Mouse (Mus musculus): ENCODE results near the gene Man1c1. TPM values are rescaled to one million over a fixed set of nuclear protein-coding genes. Genes with fewer than 3 reads are reported as not detected.

Gene Man1c1
- polyA plus RNA-seq, 1 experiment from 2014 or later = 3.8 TPM

DNA sequence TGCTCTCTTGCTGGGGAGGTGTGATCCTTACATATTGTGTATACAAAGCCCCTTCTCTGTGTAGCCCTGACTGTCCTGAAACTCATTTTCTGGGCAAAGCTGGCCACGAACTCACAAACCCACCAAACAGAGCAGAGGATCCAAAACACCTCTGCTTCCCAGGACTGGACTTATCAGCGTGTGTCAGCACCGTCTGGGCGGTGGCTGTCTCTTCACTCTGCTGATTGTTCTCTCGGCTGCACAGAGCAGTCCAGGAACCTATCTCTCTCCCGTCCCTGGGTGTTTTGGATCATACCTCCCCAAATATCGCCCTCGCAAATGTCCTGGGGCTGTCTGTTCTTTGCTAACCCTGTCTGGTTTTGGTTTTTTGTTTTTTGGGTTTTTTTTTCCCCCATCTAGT is 15.4 kb upstream of the Man1c1 start:
- H3K27ac ChIP-seq = no peak overlapping the region
- 79% methylated on average over 8 of the region's 8 CpGs for WGBS
- H3K9me3 ChIP-seq = no peaks in the 10 kb centered on the region
- no peak overlapping the region for H3K4me3 ChIP-seq
- H3K4me2 ChIP-seq = no peak overlapping the region
- no peaks in the 10 kb centered on the region for H3K36me3 ChIP-seq (replicated peaks)
- H3K9ac ChIP-seq = no peak overlapping the region
- no peaks in the 10 kb centered on the region for H3K4me1 ChIP-seq
- no peak for ATAC-seq (replicated peaks)
- H3K27me3 ChIP-seq (replicated peaks) = no peaks in the 10 kb centered on the region

DNA sequence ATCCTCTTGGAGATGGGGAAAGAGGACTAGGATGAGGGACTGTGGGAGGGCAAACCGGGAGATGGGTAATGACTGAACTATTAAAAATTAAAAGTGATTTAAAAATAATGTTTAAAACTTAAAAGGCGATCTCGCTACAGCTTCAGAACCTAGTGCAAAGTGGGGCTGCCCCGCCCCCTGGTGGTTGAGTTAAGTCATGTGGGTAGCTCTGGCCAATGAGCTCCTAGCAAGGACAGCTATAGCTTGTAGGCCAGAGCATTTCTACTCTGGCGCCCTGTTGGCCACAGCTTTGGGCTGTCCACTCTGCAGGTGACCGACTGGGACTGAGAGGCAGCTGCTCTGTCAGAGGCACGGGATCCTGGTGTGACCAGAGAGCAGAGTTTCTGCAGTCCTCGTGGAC is 9.8 kb upstream of the Man1c1 start:
- no peaks in the 10 kb centered on the region for H3K36me3 ChIP-seq (replicated peaks)
- H3K4me2 ChIP-seq = peak overlapping the region; percentile 40
- H3K9ac ChIP-seq = no peak overlapping the region
- H3K4me3 ChIP-seq = no peak overlapping the region; the same call in 1 of the 2 replicates
- H3K27me3 ChIP-seq (replicated peaks) = no peaks in the 10 kb centered on the region
- ATAC-seq (replicated peaks) = peak; percentile 90
- 4% methylated on average over 8 of the region's 8 CpGs for WGBS
- 0 out of 2 replicates have a peak, but pooled peaks cover 2% of the 10 kb centered on the region for H3K4me1 ChIP-seq
- H3K27ac ChIP-seq = no peak overlapping the region
- no peaks in the 10 kb centered on the region for H3K9me3 ChIP-seq

DNA sequence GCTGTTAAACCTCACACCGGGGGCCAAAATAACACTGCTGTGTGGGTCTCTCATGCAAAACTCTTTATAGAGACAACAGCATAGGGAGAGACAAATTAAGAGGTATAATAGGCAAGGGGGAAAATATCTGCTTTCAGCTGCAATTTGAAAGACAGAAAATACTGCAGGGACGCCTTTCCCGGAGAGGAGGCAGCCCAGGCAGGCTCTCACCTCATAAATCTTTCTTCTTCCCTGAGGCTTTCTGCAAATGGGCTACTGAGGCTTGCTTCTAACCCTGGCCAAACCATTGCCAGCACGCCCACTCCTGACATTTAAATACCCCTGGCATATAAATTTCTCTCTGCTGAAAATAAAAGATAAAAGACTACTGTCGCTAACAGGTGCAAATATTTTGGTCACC is 1.2 kb upstream of the Man1c1 start:
- 59% methylated on average over 5 of the region's 5 CpGs for WGBS
- peak overlapping the region; percentile 91 for H3K4me2 ChIP-seq
- H3K27ac ChIP-seq = 0 out of 2 replicates have a peak overlapping the region, but pooled peaks have one; percentile 18
- H3K4me3 ChIP-seq = peak overlapping the region; percentile 68; the same call in 1 of the 2 replicates
- H3K9ac ChIP-seq = no peak overlapping the region
- H3K27me3 ChIP-seq (replicated peaks) = peaks cover 7% of the 10 kb centered on the region; the same call in 1 of the 2 replicates
- H3K36me3 ChIP-seq (replicated peaks) = no peaks in the 10 kb centered on the region
- ATAC-seq (replicated peaks) = no peak
- peaks cover 38% of the 10 kb centered on the region for H3K4me1 ChIP-seq
- no peaks in the 10 kb centered on the region for H3K9me3 ChIP-seq

DNA sequence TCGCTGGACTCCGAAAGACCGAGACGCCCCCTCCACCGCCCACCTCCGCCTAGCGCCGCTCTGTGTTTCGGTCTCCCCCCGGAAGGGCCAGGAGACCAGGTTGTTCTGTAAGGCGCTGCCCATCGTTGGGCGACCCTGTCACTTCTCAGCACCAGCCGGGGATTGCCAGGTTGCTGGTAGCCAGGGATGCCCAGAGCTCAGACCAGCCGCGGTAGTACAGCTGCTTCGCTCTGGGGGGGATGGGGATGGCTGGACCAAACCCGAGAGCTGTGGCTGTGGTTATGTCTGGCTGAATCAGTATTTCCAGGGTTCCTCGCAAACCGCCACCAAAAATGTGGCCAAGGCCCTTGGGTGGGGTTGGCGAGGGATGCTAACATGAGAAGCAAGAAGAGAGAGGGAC is 500 bp upstream of the Man1c1 start:
- Histone ChIP-seq H3K4me2 (peak overlapping the region; percentile 91), H3K27me3 (replicated peaks) (peaks cover 7% of the 10 kb centered on the region; the same call in 1 of the 2 replicates), H3K4me1 (peaks cover 38% of the 10 kb centered on the region), H3K36me3 (replicated peaks) (no peaks in the 10 kb centered on the region), H3K9ac (peak overlapping the region; percentile 63), H3K9me3 (no peaks in the 10 kb centered on the region), H3K4me3 (peak overlapping the region; percentile 68), H3K27ac (peak overlapping the region; percentile 78)
- ATAC-seq (replicated peaks) = no peak
- under 1% methylated on average over 21 of the region's 21 CpGs for WGBS

DNA sequence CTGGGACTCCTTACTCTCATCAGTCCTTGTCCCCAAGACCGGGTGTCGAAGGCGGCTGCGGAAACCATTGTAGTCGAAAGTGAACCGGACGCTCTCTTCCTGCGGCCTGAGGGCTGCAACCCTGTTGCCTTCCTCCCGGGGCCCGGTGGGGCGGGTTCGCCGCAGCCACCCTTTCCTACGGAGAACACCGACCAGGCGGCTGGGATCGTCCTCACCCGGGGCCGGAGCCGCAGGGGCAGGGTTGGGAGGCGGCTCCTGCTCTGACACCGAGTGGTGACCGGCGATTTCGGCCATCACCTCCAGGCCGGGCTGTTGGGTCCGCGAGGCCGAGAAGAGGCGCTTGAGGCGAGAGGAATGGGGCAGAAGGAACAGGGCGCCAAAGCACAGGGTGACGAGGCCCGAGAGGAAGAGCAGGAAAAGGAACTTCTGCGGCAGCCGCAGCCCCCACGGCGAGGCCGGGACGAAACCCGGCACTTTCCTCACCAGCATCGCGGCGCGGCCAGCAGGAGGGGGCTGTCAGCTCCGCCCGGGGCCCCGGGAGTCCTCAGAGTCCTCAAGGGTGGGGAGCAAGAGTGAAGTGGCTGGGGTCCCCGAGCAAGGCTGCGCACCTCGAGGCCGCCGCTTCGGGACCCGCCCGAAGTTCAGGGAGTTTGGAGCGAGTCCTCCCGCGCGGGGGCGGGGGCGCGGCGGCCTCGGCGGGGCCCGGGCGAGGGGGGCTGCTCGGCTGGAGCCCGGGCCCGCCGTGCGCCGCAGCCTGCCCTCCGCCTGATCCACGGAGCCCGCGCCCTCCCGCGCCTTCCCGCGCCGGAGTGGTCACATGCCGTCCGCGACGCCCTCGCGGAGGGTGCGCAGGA is 882 bp downstream of the Man1c1 start:
- Histone ChIP-seq H3K9me3 (no peaks in the 10 kb centered on the region), H3K9ac (peak overlapping the region; percentile 54), H3K4me3 (peak overlapping the region; percentile 68), H3K36me3 (replicated peaks) (no peaks in the 10 kb centered on the region), H3K4me2 (peak overlapping the region; percentile 91), H3K4me1 (peaks cover 38% of the 10 kb centered on the region), H3K27ac (peak overlapping the region; percentile 78; the same call in 1 of the 2 replicates), H3K27me3 (replicated peaks) (peaks cover 7% of the 10 kb centered on the region; the same call in 1 of the 2 replicates)
- ATAC-seq (replicated peaks) = no peak; the same call in 1 of the 2 replicates
- 1% methylated on average over 58 of the region's 90 CpGs for WGBS

DNA sequence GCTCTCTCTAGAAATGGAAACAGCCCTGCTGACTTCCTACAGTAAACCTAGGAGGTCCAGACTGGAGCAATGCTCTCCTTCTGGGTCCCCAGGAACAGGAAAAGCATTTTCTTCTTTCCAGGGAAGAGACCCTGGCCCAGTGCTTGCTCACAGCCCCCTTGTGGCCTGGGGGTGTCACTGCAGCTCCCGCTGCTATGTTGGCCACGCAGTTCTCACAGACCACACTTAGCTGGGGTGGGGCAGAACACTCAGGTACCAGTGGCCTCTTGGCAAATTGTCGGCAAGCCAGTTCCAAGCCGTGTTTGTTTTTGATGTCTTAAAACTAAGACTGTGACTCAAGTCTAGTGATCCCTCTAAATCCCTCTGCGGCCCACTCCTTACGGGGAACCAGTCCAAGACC is 2.2 kb downstream of the Man1c1 start:
- no peak overlapping the region for H3K9ac ChIP-seq
- H3K27me3 ChIP-seq (replicated peaks) = peaks cover 7% of the 10 kb centered on the region; the same call in 1 of the 2 replicates
- H3K4me3 ChIP-seq = peak overlapping the region; percentile 68
- peaks cover 38% of the 10 kb centered on the region for H3K4me1 ChIP-seq
- peak overlapping the region; percentile 91 for H3K4me2 ChIP-seq
- ATAC-seq (replicated peaks) = no peak
- WGBS = 35% methylated on average over 6 of the region's 6 CpGs
- no peaks in the 10 kb centered on the region for H3K36me3 ChIP-seq (replicated peaks)
- no peak overlapping the region for H3K27ac ChIP-seq
- H3K9me3 ChIP-seq = no peaks in the 10 kb centered on the region

DNA sequence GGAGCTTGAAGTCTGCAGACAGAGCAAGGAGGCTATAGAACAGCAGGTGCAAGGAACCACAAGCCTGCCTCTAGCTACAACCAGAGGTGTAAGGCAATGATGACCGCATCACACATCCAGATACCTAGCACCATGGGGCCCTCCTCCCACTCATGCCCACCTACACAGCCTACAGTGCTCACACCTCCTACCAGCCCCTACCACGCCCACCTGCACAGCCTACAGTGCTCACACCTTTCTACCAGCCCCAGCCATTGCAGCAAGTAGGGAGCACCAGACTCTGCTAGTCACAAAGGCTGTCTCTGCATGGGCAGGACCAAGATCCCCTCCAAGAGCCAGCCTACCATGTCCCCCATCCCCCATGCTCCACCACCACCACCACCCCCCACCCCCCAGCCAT is 3.2 kb downstream of the Man1c1 start:
- Histone ChIP-seq H3K4me2 (peak overlapping the region; percentile 91; the same call in 1 of the 2 replicates), H3K36me3 (replicated peaks) (no peaks in the 10 kb centered on the region), H3K27ac (no peak overlapping the region), H3K4me1 (peaks cover 38% of the 10 kb centered on the region), H3K27me3 (replicated peaks) (peaks cover 7% of the 10 kb centered on the region; the same call in 1 of the 2 replicates), H3K9me3 (no peaks in the 10 kb centered on the region), H3K4me3 (no peak overlapping the region), H3K9ac (no peak overlapping the region)
- no peak for ATAC-seq (replicated peaks)
- WGBS = 83% methylated on average over 2 of the region's 2 CpGs

DNA sequence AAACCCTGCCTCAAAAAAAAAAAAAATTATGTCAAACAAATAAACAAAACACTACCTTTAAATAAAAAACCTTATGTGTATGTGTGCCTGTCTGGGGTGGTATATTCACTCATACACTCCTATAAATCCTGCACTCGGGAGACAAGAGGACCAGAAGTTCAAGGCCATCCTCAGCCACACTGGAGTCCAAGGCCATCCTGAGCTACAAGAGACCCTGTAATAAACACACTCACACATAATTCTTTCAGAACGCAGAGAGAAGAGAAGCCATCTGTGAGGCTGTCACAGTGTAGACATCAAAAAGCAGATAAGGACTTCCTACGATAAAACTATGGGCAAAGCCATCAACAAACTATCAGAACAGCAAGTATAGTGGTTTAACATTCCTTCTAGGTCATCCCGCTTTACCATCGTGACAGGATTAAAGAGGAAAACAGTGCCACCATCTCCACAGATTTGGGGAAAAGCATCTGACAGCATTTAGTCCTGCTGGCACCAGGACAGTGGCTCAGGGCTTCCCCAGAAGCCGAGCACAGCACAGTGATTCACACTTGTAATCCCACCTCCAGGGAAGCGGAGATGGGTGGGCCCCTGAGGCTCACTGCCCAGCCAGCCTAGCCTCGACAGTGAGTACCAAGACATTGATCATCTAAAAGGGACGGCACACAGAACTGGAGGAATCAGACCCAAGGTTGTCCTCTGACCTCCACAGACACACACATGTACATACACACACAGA is 10.7 kb downstream of the Man1c1 start:
- Histone ChIP-seq H3K4me3 (no peak overlapping the region), H3K27ac (no peak overlapping the region), H3K4me1 (no peaks in the 10 kb centered on the region), H3K36me3 (replicated peaks) (no peaks in the 10 kb centered on the region), H3K9ac (no peak overlapping the region), H3K27me3 (replicated peaks) (no peaks in the 10 kb centered on the region), H3K9me3 (0 out of 2 replicates have a peak, but pooled peaks cover 4% of the 10 kb centered on the region), H3K4me2 (no peak overlapping the region)
- WGBS = 74% methylated on average over 9 of the region's 9 CpGs
- ATAC-seq (replicated peaks) = no peak

DNA sequence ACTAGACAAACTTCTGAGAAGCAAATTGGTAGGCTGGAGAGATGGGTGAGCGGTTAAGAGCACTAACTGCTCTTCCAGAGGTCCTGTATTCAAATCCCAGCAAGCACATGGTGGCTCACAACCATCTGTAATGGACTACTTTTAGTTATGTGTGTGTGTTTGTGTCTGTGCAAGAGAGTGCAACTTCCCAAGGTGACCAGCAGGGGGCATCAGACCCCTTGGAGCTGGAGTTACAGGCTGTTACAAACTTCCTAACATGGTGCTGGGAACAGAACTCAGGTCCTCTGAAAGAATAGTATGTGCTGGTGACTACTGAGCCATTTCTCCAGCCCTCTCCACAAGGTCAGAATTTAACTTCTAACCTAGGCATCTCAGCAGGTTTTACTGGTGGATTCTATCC is 11.7 kb downstream of the Man1c1 start:
- no peak overlapping the region for H3K27ac ChIP-seq
- H3K4me1 ChIP-seq = no peaks in the 10 kb centered on the region
- no peak for ATAC-seq (replicated peaks)
- H3K4me2 ChIP-seq = no peak overlapping the region
- H3K9ac ChIP-seq = no peak overlapping the region
- H3K9me3 ChIP-seq = 0 out of 2 replicates have a peak, but pooled peaks cover 4% of the 10 kb centered on the region
- H3K4me3 ChIP-seq = no peak overlapping the region
- no peaks in the 10 kb centered on the region for H3K27me3 ChIP-seq (replicated peaks)
- 100% methylated on average over 1 of the region's 1 CpGs for WGBS
- no peaks in the 10 kb centered on the region for H3K36me3 ChIP-seq (replicated peaks)

DNA sequence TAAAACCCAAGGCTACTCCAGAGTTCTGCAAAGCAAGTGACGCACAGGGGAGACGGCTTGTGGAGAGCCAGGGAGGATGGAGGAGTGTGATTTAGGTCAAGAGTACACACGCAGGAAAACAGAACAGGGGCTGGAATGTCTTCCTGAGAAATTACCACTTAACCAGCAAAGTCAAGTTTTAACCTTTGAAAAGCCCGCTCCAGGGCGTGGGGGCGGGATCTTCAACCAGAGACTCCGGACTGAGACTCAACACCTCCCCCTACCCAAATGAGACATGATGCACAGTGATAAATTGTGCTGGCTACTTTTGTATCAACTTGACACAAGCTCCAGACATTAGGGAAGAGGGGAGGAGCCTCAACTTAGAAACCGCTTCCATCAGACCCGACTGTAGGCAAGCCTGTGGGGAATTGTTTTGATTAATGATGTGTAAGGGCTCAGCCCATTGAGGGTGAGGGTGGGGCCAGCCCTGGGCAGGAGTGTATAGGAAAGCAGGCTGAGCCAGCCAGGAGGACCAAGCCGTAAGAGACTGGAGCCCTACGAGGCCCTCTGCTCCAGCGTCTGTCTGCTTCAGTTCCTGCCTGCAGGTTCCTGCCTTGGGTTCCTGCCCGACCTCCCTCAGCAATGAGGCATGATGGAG is 17.9 kb downstream of the Man1c1 start:
- H3K27me3 ChIP-seq (replicated peaks) = no peaks in the 10 kb centered on the region
- H3K9ac ChIP-seq = no peak overlapping the region
- H3K9me3 ChIP-seq = no peaks in the 10 kb centered on the region
- no peaks in the 10 kb centered on the region for H3K36me3 ChIP-seq (replicated peaks)
- WGBS = 92% methylated on average over 13 of the region's 13 CpGs
- H3K4me2 ChIP-seq = no peak overlapping the region
- H3K27ac ChIP-seq = no peak overlapping the region
- no peak for ATAC-seq (replicated peaks)
- H3K4me3 ChIP-seq = no peak overlapping the region
- H3K4me1 ChIP-seq = peaks cover 7% of the 10 kb centered on the region; the same call in 1 of the 2 replicates

DNA sequence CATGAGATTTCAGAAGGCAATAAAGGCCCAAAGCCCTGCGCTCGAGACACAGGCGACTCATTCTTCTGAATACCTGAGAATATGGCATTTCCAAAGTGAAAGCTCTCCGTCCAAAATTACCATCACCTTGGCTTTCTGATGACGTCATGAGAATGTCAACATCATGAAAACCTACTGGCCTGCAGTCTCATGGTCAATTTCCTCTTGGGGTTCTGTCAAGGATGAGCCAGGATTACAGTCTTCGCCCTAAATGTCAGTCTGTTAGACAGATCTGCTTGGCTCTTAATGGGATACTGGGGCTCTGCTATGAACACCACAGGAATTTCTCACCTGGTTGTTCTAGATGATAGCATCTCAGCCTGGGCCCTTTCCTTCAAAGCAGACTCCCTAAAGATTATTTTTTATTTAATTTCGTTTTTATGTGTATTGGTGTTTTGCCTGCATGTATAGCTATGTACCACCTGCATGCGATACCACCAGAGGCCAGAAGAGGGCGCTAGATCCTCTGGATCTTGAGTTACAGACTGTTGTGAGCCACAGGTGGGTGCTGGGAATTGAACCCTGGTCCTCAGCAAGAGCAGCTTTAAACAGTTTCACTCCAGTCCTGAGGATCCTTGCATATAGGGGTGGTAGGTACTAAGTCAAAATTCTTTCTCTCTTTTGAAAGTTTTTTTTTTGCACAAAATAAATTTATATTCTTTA is 19.3 kb downstream of the Man1c1 start:
- Histone ChIP-seq H3K4me2 (no peak overlapping the region), H3K9me3 (no peaks in the 10 kb centered on the region), H3K9ac (no peak overlapping the region), H3K27ac (0 out of 2 replicates have a peak overlapping the region, but pooled peaks have one; percentile 25), H3K27me3 (replicated peaks) (no peaks in the 10 kb centered on the region), H3K4me3 (no peak overlapping the region), H3K4me1 (peaks cover 7% of the 10 kb centered on the region; the same call in 1 of the 2 replicates), H3K36me3 (replicated peaks) (no peaks in the 10 kb centered on the region)
- 84% methylated on average over 9 of the region's 9 CpGs for WGBS
- ATAC-seq (replicated peaks) = no peak
